Comparison of ENCODE assay signal across 10 mouse cellular contexts in genomic region chr17:49206708-49207107, GRCm38 (mm10).
DNase-seq lines count a peak whose midpoint lies in the region; ATAC-seq and TF ChIP-seq lines count a peak whose summit lies in the region.
"Had no signal": no experiment of that assay in that cellular context is flagged by ENCODE, and none has a peak within 500 bp of the region (broad histone marks: within the 10 kb centered on the region; RNA-seq: fewer than 3 reads in every experiment).

No protein-coding gene starts in this region.

- no peak for ATAC-seq in erythroblast, adult 5-6 weeks (replicated peaks; ENCODE audit: low FRiP score, poor library complexity, severe bottlenecking)

- no peak overlapping the region for H3K27ac ChIP-seq in layer of hippocampus, adult 2 months
- H3K27ac ChIP-seq: limb, embryonic 15.5 days had no signal

- DNase-seq in adrenal gland, postnatal 14 days = peak; percentile 27
- DNase-seq in adrenal gland, postnatal 25 days = no peak
- DNase-seq in lung, postnatal 10 days = peak; percentile 10
- DNase-seq in lung, postnatal 4 days = no peak
- peak; percentile 38 to 67 for DNase-seq in layer of hippocampus, adult 2 months (ENCODE audit: low spot score in 2 of 2)
- DNase-seq in retina, postnatal 1 day = peak; percentile 53
- DNase-seq in urinary bladder, adult 18-20 months (ENCODE audit: low spot score in 2 of 2) = no peak
- DNase-seq: gastrocnemius, postnatal 14 days had no signal

- no peak overlapping the region for H3K4me3 ChIP-seq in layer of hippocampus, adult 2 months
- H3K4me3 ChIP-seq: limb, embryonic 15.5 days had no signal

- TF ChIP-seq CTCF in layer of hippocampus, adult 2 months (conservative IDR thresholded peaks at IDR 0.05) = peak; percentile 76

Comparison
In these comparisons a context has a peak if more than half of its experiments do, and no peak if none do; other contexts are left out.
1. DNase-seq: peak in adrenal gland, postnatal 14 days (single experiment), lung, postnatal 10 days (single experiment), layer of hippocampus, adult 2 months (2 of 2) and retina, postnatal 1 day (single experiment); none in adrenal gland, postnatal 25 days (single experiment), lung, postnatal 4 days (0 of 2) and urinary bladder, adult 18-20 months (0 of 2).